Mouse (Mus musculus): ENCODE results near the gene Rcc1l. TPM values are rescaled to one million over a fixed set of nuclear protein-coding genes. Genes with fewer than 3 reads are reported as not detected.

Rcc1l gene
- 1 to 10 TPM; 4.6 to 6.2 TPM for total RNA-seq (2023)

GRCm38 (mm10) chr5:134176169-134176881, at the start of gene Rcc1l:
Gene Rcc1l, minus strand, starts transcription at chr5:134176774.

GRCm38 (mm10) chr5:134183880-134184808, 7.6 kb upstream of the Rcc1l start, which contains the start of gene Gtf2ird2:
Gene Gtf2ird2, plus strand, starts transcription at chr5:134184019.

GRCm38 (mm10) chr5:134099496-134100211, 76.9 kb downstream of the Rcc1l start, which contains the start of gene Castor2:
Gene Castor2, plus strand, starts transcription at chr5:134099711.

Other genes starting within 250 kb of the Rcc1l start
- 1 to 10 TPM; 2.4 to 2.9 TPM for gene Castor2, start 77.1 kb downstream of the Rcc1l start, total RNA-seq (2023)
- gene Gtf2ird2, start 7.2 kb upstream of the Rcc1l start, total RNA-seq (2023): 1 to 10 TPM; 3.0 to 3.9 TPM
- 1,000 to 10,000 TPM; 1,064 to 1,106 TPM for gene Ncf1, start 52.9 kb upstream of the Rcc1l start, total RNA-seq (2023)
- 10 to 100 TPM; 35.2 to 42.6 TPM for gene Gtf2i, start 138.0 kb upstream of the Rcc1l start, total RNA-seq (2023)

Measured in neutrophil, adult 83 days (primary cell).